Mouse (Mus musculus): Measurements from ENCODE around the gene Plac1. TPM values are rescaled to one million over a fixed set of nuclear protein-coding genes. Genes with fewer than 3 reads are reported as not detected.
A peak's percentile ranks its signal among the peaks of the same experiment; 100 is the strongest.

Plac1 gene
- polyA plus RNA-seq, 1 experiment from 2014 or later, result 4.6 TPM

DNA sequence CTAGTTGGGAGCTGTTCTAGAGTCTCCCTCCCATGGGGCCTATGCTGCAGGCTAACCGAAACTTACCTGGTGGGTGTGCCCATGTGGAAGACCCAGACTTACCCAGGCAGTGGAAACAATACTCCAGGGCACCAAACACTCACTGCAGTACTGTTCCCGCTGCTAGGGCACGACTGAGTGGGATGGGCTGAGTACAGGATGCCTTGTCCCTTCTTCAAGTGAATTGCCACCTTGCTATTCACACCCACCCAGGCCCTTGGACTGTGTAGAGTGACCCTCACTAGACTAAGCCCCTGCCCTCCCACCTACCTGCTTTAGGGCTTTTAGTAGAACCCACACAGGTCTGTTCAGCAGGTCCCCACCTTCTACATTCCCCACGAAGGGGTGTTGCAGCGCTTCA is 186.0 kb downstream of the Plac1 start:
- H3K4me2 ChIP-seq (replicated peaks), result peak overlapping the region; percentile 28
- 51% methylated on average over 5 of the region's 5 CpGs for WGBS
- no peak overlapping the region for H3K4me3 ChIP-seq (replicated peaks)
- ATAC-seq, result no peak
- 0 out of 2 replicates have a peak, but pooled peaks cover 2% of the 10 kb centered on the region for H3K27me3 ChIP-seq (replicated peaks)
- no peaks in the 10 kb centered on the region for H3K9me3 ChIP-seq
- H3K27ac ChIP-seq, result no peak overlapping the region
- no peak overlapping the region for H3K9ac ChIP-seq
- H3K4me1 ChIP-seq (replicated peaks), result 0 out of 2 replicates have a peak, but pooled peaks cover 2% of the 10 kb centered on the region
- H3K36me3 ChIP-seq, result no peaks in the 10 kb centered on the region

DNA sequence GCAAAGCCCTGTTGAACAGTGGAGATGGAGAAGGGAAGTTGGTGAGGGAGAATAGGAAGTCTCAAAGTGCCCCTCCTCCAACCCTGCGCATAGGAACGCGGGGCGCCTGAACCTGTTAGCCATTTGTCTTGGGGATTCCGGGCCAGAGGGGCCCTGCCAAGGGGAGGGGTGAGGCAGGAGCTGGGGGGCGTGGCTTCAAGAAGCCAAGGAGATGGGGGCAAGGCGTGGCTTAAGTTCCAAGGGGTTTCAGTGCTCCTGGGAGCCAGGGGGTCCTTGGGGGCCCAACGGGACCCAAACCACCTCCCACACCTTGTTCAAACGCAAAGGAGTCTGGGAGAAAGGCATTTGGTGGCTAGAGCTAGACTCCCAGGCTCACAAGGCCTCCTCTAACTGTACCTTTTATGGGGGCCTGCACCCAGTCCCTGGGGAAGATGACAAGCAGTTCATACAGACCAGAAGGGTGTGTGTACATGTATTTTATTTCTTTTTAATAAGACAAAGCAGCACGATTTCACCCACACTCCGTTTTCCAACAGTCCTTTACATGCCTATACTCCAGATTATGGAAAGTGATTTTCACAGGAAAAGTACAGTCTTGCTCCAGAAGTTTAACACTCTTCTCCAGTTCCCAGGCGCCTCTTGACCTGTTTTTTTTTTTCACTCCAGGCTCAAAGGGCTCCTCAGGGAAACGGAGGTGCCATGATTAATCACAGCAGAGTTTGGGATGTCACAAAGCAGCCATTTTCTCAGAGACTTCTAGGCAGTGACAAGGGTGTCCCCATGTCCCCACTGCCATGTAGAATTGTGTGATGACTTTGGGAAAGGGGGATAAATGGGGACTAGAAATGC is 187.0 kb downstream of the Plac1 start:
- no peak overlapping the region for H3K4me3 ChIP-seq (replicated peaks)
- peak; percentile 30 for ATAC-seq
- WGBS, result 21% methylated on average over 13 of the region's 13 CpGs
- H3K27ac ChIP-seq, result no peak overlapping the region
- H3K27me3 ChIP-seq (replicated peaks), result 0 out of 2 replicates have a peak, but pooled peaks cover 2% of the 10 kb centered on the region
- H3K36me3 ChIP-seq, result no peaks in the 10 kb centered on the region
- H3K9me3 ChIP-seq, result no peaks in the 10 kb centered on the region
- H3K9ac ChIP-seq, result no peak overlapping the region
- 0 out of 2 replicates have a peak, but pooled peaks cover 2% of the 10 kb centered on the region for H3K4me1 ChIP-seq (replicated peaks)
- H3K4me2 ChIP-seq (replicated peaks), result peak overlapping the region; percentile 22; the same call in 1 of the 2 replicates

DNA sequence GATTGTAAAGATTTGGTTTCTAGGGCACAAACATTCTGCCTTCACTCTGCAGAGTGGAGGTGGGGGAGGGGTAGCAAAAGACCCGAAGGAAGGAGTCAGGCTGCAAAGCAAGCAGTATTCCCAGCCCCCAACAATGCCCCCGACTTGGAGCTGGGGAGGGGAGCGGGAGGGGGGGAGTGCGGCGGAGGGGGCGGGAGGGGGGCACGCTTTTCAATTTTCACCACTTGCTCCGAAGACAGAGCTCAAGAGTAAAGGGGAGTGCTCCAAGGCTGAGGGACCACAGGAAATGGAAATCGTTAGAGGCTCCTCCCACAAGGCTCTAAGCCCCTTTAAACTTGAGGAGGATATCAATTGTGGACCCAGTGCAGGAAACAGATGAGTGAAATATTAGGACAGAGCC is 189.6 kb downstream of the Plac1 start:
- no peak overlapping the region for H3K27ac ChIP-seq
- H3K4me3 ChIP-seq (replicated peaks), result no peak overlapping the region
- 0 out of 2 replicates have a peak, but pooled peaks cover 2% of the 10 kb centered on the region for H3K4me1 ChIP-seq (replicated peaks)
- peak overlapping the region; percentile 42 for H3K4me2 ChIP-seq (replicated peaks)
- ATAC-seq, result no peak
- no peaks in the 10 kb centered on the region for H3K36me3 ChIP-seq
- H3K9me3 ChIP-seq, result no peaks in the 10 kb centered on the region
- no peaks in the 10 kb centered on the region for H3K27me3 ChIP-seq (replicated peaks)
- H3K9ac ChIP-seq, result no peak overlapping the region
- 27% methylated on average over 6 of the region's 9 CpGs for WGBS

DNA sequence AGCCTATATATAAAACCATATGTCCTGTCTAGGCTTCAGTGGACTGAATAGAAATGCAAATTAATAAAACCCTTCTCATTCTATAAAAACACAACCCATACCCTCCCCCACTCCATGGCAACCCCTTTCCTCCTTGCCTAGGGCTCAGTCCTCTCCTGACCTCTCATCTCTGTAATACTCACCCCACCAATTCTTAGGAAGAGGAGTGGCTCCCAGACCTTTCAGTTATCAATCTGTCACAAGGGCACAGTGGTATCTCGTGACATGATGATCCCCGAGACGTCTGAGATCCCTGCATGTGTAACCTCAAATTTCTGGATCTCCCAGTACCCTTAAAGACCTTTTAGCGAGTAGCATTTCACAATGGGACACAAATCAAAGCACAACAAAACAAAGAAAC is 190.7 kb downstream of the Plac1 start:
- no peaks in the 10 kb centered on the region for H3K9me3 ChIP-seq
- 66% methylated on average over 4 of the region's 4 CpGs for WGBS
- H3K4me1 ChIP-seq (replicated peaks), result 0 out of 2 replicates have a peak, but pooled peaks cover 2% of the 10 kb centered on the region
- no peak overlapping the region for H3K27ac ChIP-seq
- H3K4me2 ChIP-seq (replicated peaks), result no peak overlapping the region
- ATAC-seq, result no peak
- H3K27me3 ChIP-seq (replicated peaks), result no peaks in the 10 kb centered on the region
- no peak overlapping the region for H3K9ac ChIP-seq
- H3K36me3 ChIP-seq, result no peaks in the 10 kb centered on the region
- no peak overlapping the region for H3K4me3 ChIP-seq (replicated peaks)

DNA sequence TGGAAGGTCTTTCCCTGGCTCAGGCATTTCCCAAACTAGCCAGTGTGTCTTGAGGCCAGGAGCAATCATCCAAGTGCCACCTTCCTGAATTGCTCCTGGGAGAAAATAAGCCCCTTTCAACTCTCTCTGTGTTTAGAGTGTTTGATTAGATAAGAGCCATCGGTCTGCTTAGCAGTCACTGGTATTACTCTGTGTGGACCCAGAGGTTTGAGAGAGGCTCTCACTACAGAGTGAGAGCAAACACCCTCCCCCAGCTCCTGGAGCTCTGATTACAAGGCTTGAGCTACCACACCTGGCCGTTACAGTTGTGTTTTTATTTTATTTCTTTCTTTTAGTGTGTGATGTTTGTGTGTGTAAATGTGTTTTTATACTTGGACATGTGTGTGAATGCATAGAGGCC is 193.0 kb downstream of the Plac1 start:
- Histone ChIP-seq H3K27ac (no peak overlapping the region), H3K4me3 (replicated peaks) (no peak overlapping the region), H3K4me2 (replicated peaks) (no peak overlapping the region), H3K4me1 (replicated peaks) (no peaks in the 10 kb centered on the region), H3K36me3 (no peaks in the 10 kb centered on the region), H3K9ac (no peak overlapping the region), H3K9me3 (no peaks in the 10 kb centered on the region), H3K27me3 (replicated peaks) (no peaks in the 10 kb centered on the region)
- 33% methylated on average over 2 of the region's 2 CpGs for WGBS
- no peak for ATAC-seq

DNA sequence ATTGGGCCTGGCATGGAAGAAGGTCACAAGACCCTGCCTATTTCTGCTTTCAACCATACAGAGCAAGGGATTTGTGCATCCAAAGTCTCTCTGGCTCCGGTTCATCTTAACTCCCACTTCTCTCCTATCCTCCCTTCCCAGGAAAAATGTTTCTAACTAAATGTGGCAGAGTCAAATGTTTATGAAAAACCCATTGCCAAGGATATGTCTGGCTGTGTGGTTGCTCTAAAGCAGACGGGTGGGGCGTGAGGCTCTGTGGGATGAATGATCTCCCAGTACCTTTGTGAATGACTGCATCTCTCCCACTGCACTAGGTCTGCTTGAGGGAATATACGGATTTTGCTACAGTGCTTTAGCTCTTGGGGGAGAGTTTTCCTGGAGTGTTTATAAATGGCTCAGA is 193.9 kb downstream of the Plac1 start:
- H3K27ac ChIP-seq, result peak overlapping the region; percentile 17; the same call in 1 of the 2 replicates
- ATAC-seq, result no peak
- H3K9me3 ChIP-seq, result no peaks in the 10 kb centered on the region

DNA sequence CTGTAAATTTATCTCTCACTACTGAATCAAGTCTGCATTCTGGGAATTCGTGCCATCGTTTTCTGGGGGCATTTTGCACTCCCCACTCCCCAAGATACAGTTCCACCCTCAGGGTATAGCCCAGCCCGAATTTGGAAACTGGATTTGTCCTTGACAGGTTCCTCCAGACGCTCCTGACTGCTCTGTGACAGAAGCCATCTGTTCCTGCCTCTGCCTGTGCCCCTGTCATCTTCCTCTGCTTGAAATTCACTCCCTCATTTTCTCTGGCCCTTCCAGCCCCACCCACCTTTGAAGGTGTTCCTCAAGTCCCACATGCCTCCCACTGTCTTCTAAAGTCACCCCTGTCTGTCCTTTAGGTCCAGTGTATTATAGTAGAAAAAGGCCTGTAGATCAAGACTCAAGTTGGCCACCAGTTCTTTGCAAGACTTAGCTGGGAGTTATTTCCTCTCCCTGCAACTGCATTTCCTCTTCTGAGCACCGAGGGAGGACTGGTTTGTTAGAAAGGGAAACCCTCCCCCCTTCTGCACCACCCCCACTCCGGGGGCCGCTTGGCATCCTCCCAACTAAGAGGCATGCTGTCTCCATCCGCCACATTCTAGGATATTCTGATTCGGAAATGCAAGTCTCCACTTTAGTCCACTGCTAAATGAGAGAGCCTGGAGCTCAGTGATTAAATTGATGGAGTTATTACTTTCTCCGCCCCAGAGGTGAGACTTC is 194.6 kb downstream of the Plac1 start:
- Histone ChIP-seq H3K9me3 (no peaks in the 10 kb centered on the region), H3K9ac (no peak overlapping the region), H3K27me3 (replicated peaks) (no peaks in the 10 kb centered on the region), H3K4me1 (replicated peaks) (no peaks in the 10 kb centered on the region), H3K4me2 (replicated peaks) (no peak overlapping the region), H3K27ac (peak overlapping the region; percentile 68; the same call in 1 of the 2 replicates), H3K4me3 (replicated peaks) (no peak overlapping the region), H3K36me3 (no peaks in the 10 kb centered on the region)
- WGBS, result 38% methylated on average over 10 of the region's 10 CpGs
- 0 out of 2 replicates have a peak, but pooled peaks have one; percentile 12 for ATAC-seq

More for the DNA sequence above, 193.9 kb downstream of the Plac1 start:
- no peak overlapping the region for H3K4me2 ChIP-seq (replicated peaks)
- no peak overlapping the region for H3K4me3 ChIP-seq (replicated peaks)
- no peaks in the 10 kb centered on the region for H3K27me3 ChIP-seq (replicated peaks)
- no peak overlapping the region for H3K9ac ChIP-seq
- 57% methylated on average over 4 of the region's 4 CpGs for WGBS
- no peaks in the 10 kb centered on the region for H3K36me3 ChIP-seq
- H3K4me1 ChIP-seq (replicated peaks), result no peaks in the 10 kb centered on the region

DNA sequence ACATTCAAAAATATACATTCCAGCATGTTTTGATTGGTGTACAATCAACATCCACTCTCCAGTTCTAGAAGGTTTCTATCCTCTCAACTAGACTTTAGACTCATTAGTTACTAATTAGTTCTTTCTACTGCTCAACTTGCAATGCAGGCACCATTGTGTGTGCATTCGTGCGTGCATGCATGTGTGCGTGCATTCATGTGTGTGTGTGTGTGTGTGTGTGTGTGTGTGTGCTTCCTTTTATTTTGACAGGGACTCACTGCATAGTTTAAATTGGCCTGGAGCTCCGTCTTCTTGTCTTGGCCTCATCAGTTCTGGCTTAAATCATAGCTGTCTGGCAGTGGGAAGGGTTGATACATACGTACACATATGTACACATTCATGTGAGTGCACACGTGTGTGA is 198.9 kb downstream of the Plac1 start:
- H3K4me3 ChIP-seq (replicated peaks), result no peak overlapping the region
- WGBS, result 87% methylated on average over 6 of the region's 6 CpGs
- H3K9ac ChIP-seq, result no peak overlapping the region
- no peaks in the 10 kb centered on the region for H3K27me3 ChIP-seq (replicated peaks)
- H3K36me3 ChIP-seq, result no peaks in the 10 kb centered on the region
- no peak overlapping the region for H3K4me2 ChIP-seq (replicated peaks)
- H3K4me1 ChIP-seq (replicated peaks), result no peaks in the 10 kb centered on the region
- no peak overlapping the region for H3K27ac ChIP-seq
- no peaks in the 10 kb centered on the region for H3K9me3 ChIP-seq
- no peak for ATAC-seq

DNA sequence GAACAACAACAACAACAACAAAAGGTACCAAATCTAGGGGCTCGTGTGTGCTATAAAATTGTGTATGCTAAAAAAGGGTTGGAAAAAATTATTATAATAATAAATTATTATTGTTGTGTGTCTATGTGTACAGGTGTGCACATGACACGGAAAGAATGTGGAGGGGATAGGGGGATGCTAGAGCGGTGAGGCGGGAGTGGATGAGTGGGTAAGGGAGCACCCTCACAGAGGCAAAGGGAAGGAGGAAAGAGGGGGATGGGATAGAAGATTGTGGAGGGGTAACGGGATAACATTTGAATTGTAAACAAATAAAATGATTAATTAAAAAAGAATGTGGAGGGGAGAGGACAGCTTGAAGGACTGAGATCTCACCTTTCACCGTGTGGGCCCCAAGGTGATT is 199.8 kb downstream of the Plac1 start:
- Histone ChIP-seq H3K9ac (no peak overlapping the region), H3K36me3 (no peaks in the 10 kb centered on the region), H3K27me3 (replicated peaks) (no peaks in the 10 kb centered on the region), H3K4me2 (replicated peaks) (no peak overlapping the region), H3K27ac (no peak overlapping the region), H3K4me1 (replicated peaks) (no peaks in the 10 kb centered on the region), H3K4me3 (replicated peaks) (no peak overlapping the region), H3K9me3 (no peaks in the 10 kb centered on the region)
- no peak for ATAC-seq
- WGBS, result 84% methylated on average over 6 of the region's 6 CpGs

DNA sequence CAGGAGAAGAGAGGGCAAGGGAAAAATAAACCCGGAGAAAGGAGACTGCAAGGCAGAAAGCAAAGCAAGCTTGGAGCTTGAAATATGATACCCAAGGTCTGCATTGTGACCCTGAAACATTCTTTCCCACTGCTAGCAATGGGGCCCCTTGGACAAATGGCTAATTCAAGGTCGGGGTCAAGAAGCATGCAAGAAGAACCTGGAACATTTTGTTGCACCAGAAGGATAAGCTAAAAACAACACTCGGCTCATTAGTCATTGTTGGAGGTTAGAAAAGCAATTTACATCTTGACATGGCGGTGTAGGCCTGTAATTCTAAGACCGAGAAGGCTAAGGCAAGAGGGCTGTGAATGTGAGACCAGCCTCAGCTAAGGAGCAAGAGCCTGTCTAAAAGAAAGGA is 200.3 kb downstream of the Plac1 start:
- no peaks in the 10 kb centered on the region for H3K9me3 ChIP-seq
- H3K27me3 ChIP-seq (replicated peaks), result no peaks in the 10 kb centered on the region
- H3K4me2 ChIP-seq (replicated peaks), result no peak overlapping the region
- no peak overlapping the region for H3K9ac ChIP-seq
- no peaks in the 10 kb centered on the region for H3K4me1 ChIP-seq (replicated peaks)
- H3K27ac ChIP-seq, result no peak overlapping the region
- 41% methylated on average over 5 of the region's 5 CpGs for WGBS
- H3K4me3 ChIP-seq (replicated peaks), result no peak overlapping the region
- H3K36me3 ChIP-seq, result no peaks in the 10 kb centered on the region
- no peak for ATAC-seq

DNA sequence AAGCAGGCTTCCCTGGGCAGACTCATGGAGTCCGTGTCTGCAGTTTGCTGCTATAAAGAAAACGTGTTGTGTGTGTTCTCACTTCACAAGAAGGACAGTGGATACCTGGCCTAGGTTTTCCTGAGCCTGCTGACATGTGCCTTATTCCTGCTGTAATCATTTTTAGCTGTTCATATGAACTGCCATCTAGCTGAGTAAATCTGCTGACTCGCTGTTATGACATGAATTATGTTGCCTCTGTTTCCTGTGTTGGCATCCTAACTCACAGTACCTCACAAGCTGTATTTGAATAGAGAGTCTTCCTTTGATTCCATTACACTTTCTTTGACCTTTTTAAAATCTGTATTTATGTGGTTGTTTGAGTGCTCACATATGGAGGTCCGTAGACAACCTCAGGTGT is 201.7 kb downstream of the Plac1 start:
- Histone ChIP-seq H3K4me3 (replicated peaks) (no peak overlapping the region), H3K9ac (no peak overlapping the region), H3K9me3 (no peaks in the 10 kb centered on the region), H3K4me1 (replicated peaks) (no peaks in the 10 kb centered on the region), H3K27me3 (replicated peaks) (no peaks in the 10 kb centered on the region), H3K27ac (no peak overlapping the region), H3K4me2 (replicated peaks) (no peak overlapping the region), H3K36me3 (no peaks in the 10 kb centered on the region)
- 83% methylated on average over 4 of the region's 4 CpGs for WGBS
- ATAC-seq, result no peak

DNA sequence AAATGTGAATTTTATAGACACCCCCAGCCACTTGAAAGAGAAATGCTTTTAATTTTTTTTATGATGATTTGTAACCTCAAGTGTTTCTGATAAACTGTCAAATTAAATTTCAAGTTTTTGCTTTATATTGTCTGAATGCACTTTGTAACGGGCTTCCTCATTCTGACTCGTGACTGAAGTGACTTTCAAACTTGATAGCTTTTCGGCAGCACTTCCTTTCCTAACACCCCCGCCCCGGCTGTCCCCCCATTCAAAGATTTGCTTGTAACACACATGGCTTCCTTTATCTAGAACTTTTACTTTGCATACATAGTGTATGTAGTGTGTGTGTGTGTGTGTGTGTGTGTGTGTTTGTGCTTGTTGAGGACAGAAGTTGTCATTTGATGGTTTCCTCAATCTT is 210.4 kb downstream of the Plac1 start:
- no peaks in the 10 kb centered on the region for H3K4me1 ChIP-seq (replicated peaks)
- no peak overlapping the region for H3K9ac ChIP-seq
- no peak overlapping the region for H3K27ac ChIP-seq
- no peaks in the 10 kb centered on the region for H3K36me3 ChIP-seq
- 74% methylated on average over 5 of the region's 5 CpGs for WGBS
- no peak overlapping the region for H3K4me2 ChIP-seq (replicated peaks)
- no peak for ATAC-seq
- no peak overlapping the region for H3K4me3 ChIP-seq (replicated peaks)
- H3K27me3 ChIP-seq (replicated peaks), result no peaks in the 10 kb centered on the region
- H3K9me3 ChIP-seq, result no peaks in the 10 kb centered on the region

All from intestine, embryonic 15.5 days (tissue).